Mouse (Mus musculus) bone marrow, adult 2 months (tissue): Measurements from ENCODE around the gene Abcc5.

Source experiments
- CTCF ChIP-seq: fragments of 200-500 bp; IDR thresholded peaks from 2 replicates; pipeline ENCODE4 v1.5.1; 2011; ENCODE audit warnings: low read length, control low read depth; ENCODE audit not compliant: control insufficient read depth, insufficient read depth
- POLR2A ChIP-seq: fragments of 200-500 bp; IDR thresholded peaks from 2 replicates; pipeline ENCODE4 v1.6.1; 2011; ENCODE audit warnings: low read depth, mild to moderate bottlenecking, control low read depth, low read length, borderline replicate concordance; ENCODE audit not compliant: control insufficient read depth

DNA sequence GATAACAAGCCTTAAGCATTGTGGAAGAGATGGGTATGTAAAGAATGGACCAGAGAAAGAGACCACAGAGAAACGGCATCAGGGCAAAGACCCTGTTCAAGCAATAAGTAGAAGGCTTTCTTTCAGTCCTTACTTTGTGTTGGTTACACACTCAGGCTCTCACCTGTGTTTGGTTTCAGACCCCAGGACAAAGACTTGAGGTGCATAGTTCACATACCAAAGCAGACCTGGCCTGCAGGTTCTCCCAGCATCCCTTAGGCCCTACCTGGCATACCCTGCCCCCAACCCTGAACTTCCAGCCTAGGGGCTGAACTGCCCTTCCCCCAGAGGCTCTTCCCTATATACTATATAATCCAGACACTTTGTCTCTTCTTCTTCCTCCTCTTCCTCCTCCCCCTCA, 49.1 kb upstream of the Abcc5 start:
- TF ChIP-seq POLR2A, result no peak
- no peak for TF ChIP-seq CTCF
